Mouse (Mus musculus): ENCODE results near the gene Cldn14.
A peak's percentile ranks its signal among the peaks of the same experiment; 100 is the strongest.
"Not testable (repeated sequence)": the region's sequence is repeated elsewhere in the genome, so short reads cannot be mapped to it uniquely, and the experiment has no call there.

The Cldn14 gene

GRCm38 (mm10) chr16:94008737-94009136 is at the start of gene Cldn14:
Gene Cldn14 (minus strand): TSS chr16:94008837.
- no peak for DNase-seq

- no peak for DNase-seq
Observed at GRCm38 (mm10) chr16:94055576-94055975, 46.9 kb upstream of the Cldn14 start.

- no peak for DNase-seq
Observed at GRCm38 (mm10) chr16:94055176-94055575, 46.5 kb upstream of the Cldn14 start.

GRCm38 (mm10) chr16:94050368-94050767 is 41.7 kb upstream of the Cldn14 start:
- DNase-seq, result no peak

GRCm38 (mm10) chr16:94044996-94045395 is 36.4 kb upstream of the Cldn14 start:
- DNase-seq, result no peak

- no peak for DNase-seq
Observed at GRCm38 (mm10) chr16:94043797-94044196, 35.2 kb upstream of the Cldn14 start.

GRCm38 (mm10) chr16:94041065-94041712 is 32.6 kb upstream of the Cldn14 start:
- no peak for DNase-seq

- no peak for DNase-seq
Observed at GRCm38 (mm10) chr16:94040485-94040884, 31.8 kb upstream of the Cldn14 start.

- DNase-seq, result no peak
Observed at GRCm38 (mm10) chr16:94038986-94039341, 30.3 kb upstream of the Cldn14 start.

GRCm38 (mm10) chr16:94038272-94038985 is 29.8 kb upstream of the Cldn14 start:
- peak; percentile 24 to 59 for DNase-seq

- DNase-seq, result no peak
Observed at GRCm38 (mm10) chr16:94037280-94037679, 28.6 kb upstream of the Cldn14 start.

GRCm38 (mm10) chr16:94034152-94034551 is 25.5 kb upstream of the Cldn14 start:
- no peak for DNase-seq

- DNase-seq, result no peak
Observed at GRCm38 (mm10) chr16:94032270-94032669, 23.6 kb upstream of the Cldn14 start.

GRCm38 (mm10) chr16:94023352-94024280 is 15.0 kb upstream of the Cldn14 start:
- peak in 1 of 2 experiments; percentile 5 for DNase-seq

GRCm38 (mm10) chr16:94019725-94020124 is 11.1 kb upstream of the Cldn14 start:
- DNase-seq, result not testable (repeated sequence)

- no peak for DNase-seq
Observed at GRCm38 (mm10) chr16:94017953-94018352, 9.3 kb upstream of the Cldn14 start.

- DNase-seq, result no peak
Observed at GRCm38 (mm10) chr16:94014489-94015096, 6.0 kb upstream of the Cldn14 start.

GRCm38 (mm10) chr16:94013328-94014086 is 4.9 kb upstream of the Cldn14 start:
- not testable (repeated sequence) for DNase-seq

- no peak for DNase-seq
Observed at GRCm38 (mm10) chr16:94011224-94011623, 2.6 kb upstream of the Cldn14 start.

- DNase-seq, result no peak
Observed at GRCm38 (mm10) chr16:94010633-94011032, 2.0 kb upstream of the Cldn14 start.

- DNase-seq, result no peak
Observed at GRCm38 (mm10) chr16:94010156-94010555, 1.5 kb upstream of the Cldn14 start.

- DNase-seq, result no peak
Observed at GRCm38 (mm10) chr16:94009356-94009755, 719 bp upstream of the Cldn14 start.

Measured in lung, adult 18-20 months (tissue).